Mouse (Mus musculus) gastrocnemius, postnatal 25 days (tissue): Measurements from ENCODE around the gene Sh3rf1. TPM values are rescaled to one million over a fixed set of nuclear protein-coding genes. Genes with fewer than 3 reads are reported as not detected.

Experiments used
- DNase-seq: peaks from one replicate; pipeline ENCODE4 v3.0.0; 2022
- total RNA-seq, 2 experiments: library from RNA; stranded (reverse); gene quantifications; 1 replicate in 1 of 2; 2 replicates in 1 of 2; pipeline ENCODE4 v1.2.3; 2021

The Sh3rf1 gene
- total RNA-seq, 2 experiments from 2014 or later = 1.9 to 2.2 TPM

GRCm38 (mm10) chr8:61426072-61426471 lies 202.4 kb downstream of the Sh3rf1 start:
- no peak for DNase-seq

- no peak for DNase-seq
Observed at GRCm38 (mm10) chr8:61426671-61427070, 203.0 kb downstream of the Sh3rf1 start.

- DNase-seq = no peak
Observed at GRCm38 (mm10) chr8:61427916-61428681, 204.4 kb downstream of the Sh3rf1 start.

GRCm38 (mm10) chr8:61428821-61429482 lies 205.3 kb downstream of the Sh3rf1 start:
- no peak for DNase-seq

GRCm38 (mm10) chr8:61435481-61435880 lies 211.8 kb downstream of the Sh3rf1 start:
- DNase-seq = no peak

GRCm38 (mm10) chr8:61436147-61436546 lies 212.5 kb downstream of the Sh3rf1 start:
- DNase-seq = no peak

- no peak for DNase-seq
Observed at GRCm38 (mm10) chr8:61436586-61437304, 213.1 kb downstream of the Sh3rf1 start.

- DNase-seq = no peak
Observed at GRCm38 (mm10) chr8:61437305-61437605, 213.6 kb downstream of the Sh3rf1 start.

GRCm38 (mm10) chr8:61442988-61443387 lies 219.3 kb downstream of the Sh3rf1 start:
- DNase-seq = no peak

GRCm38 (mm10) chr8:61444358-61444757 lies 220.7 kb downstream of the Sh3rf1 start:
- DNase-seq = no peak

Other genes starting within 250 kb of the Sh3rf1 start
- 10 to 100 TPM; 24.2 to 25.3 TPM for gene Clcn3, start 240.6 kb upstream of the Sh3rf1 start, total RNA-seq
- gene Nek1, start 230.7 kb upstream of the Sh3rf1 start, total RNA-seq = 1 to 10 TPM; 4.7 to 5.4 TPM